ENCODE assay signal across 8 mouse cellular contexts in genomic region chr17:56074097-56074826, GRCm38 (mm10). TPM values are rescaled to one million over a fixed set of nuclear protein-coding genes. Genes with fewer than 3 reads are reported as not detected.
A peak's percentile ranks its signal among the peaks of the same experiment; 100 is the strongest.
DNase-seq lines count a peak whose midpoint lies in the region; ATAC-seq and TF ChIP-seq lines count a peak whose summit lies in the region.

No protein-coding gene starts in this region.

- peak; percentile 30 for TF ChIP-seq POLR2A in embryonic fibroblast, embryonic 13.5 days (IDR thresholded peaks at IDR 0.05; ENCODE audit: low read depth, low read length)

- H3K4me2 ChIP-seq in liver, embryonic 13.5 days: peak overlapping the region; percentile 83

- no peaks in the 10 kb centered on the region for H3K9me3 ChIP-seq in liver, embryonic 13.5 days (replicated peaks)

- H3K4me1 ChIP-seq in embryonic fibroblast, embryonic 13.5 days (ENCODE audit: control insufficient read depth, insufficient read depth, low read length): peaks cover 7% of the 10 kb centered on the region
- H3K4me1 ChIP-seq in liver, embryonic 13.5 days (replicated peaks): peaks cover 30% of the 10 kb centered on the region

- ATAC-seq in liver, embryonic 13.5 days (ENCODE audit: low read depth): peak; percentile 18

- H3K9ac ChIP-seq in liver, embryonic 13.5 days: peak overlapping the region; percentile 75

- no peak for TF ChIP-seq CTCF in embryonic fibroblast, embryonic 13.5 days (IDR thresholded peaks at IDR 0.05; ENCODE audit: borderline replicate concordance, insufficient read depth, low read length)

- peaks cover 37% of the 10 kb centered on the region for H3K36me3 ChIP-seq in liver, embryonic 13.5 days

- DNase-seq in 416B (ENCODE audit: low read depth): peak; percentile 94
- peak; percentile 95 for DNase-seq in adrenal gland, postnatal 14 days
- DNase-seq in heart, adult 8-10 months (ENCODE audit: low spot score): peak; percentile 78
- DNase-seq in kidney, adult 9 months: peak; percentile 90
- peak; percentile 84 for DNase-seq in liver, embryonic 13.5 days
- peak; percentile 89 for DNase-seq in naive thymus-derived CD4-positive, alpha-beta T cell, adult 2 months (ENCODE audit: low read depth)
- DNase-seq in spleen, postnatal 4 days (ENCODE audit: low spot score in 2 of 2): peak; percentile 87 to 93

- H3K4me3 ChIP-seq in embryonic fibroblast, embryonic 13.5 days (ENCODE audit: insufficient read depth, low read length): peak overlapping the region; percentile 81
- H3K4me3 ChIP-seq in liver, embryonic 13.5 days (replicated peaks): peak overlapping the region; percentile 67

- peak overlapping the region; percentile 93 for H3K27ac ChIP-seq in embryonic fibroblast, embryonic 13.5 days (ENCODE audit: insufficient read depth, low read length)
- peak overlapping the region; percentile 93 for H3K27ac ChIP-seq in liver, embryonic 13.5 days

- no peaks in the 10 kb centered on the region for H3K27me3 ChIP-seq in liver, embryonic 13.5 days

- 8% methylated on average over 22 of the region's 22 CpGs for WGBS in liver, embryonic 13.5 days (ENCODE audit: insufficient replicate concordance)

RNA-seq across cellular contexts. Expression of gene Ubxn6, which starts 0.6 kb away (rescaled TPM):
- 65.6 and 79.5 TPM in 2 replicates for total RNA-seq in adrenal gland, postnatal 14 days (2021)
- polyA plus RNA-seq in embryonic fibroblast, embryonic 13.5 days (2011; ENCODE audit: insufficient read length, low read depth, missing spikeins): 35.2 and 36.6 TPM in 2 replicates
- total RNA-seq in heart, adult 8-10 months (2022): 10 to 100 TPM; 50.4 to 64.4 (median 55.4) TPM
- polyA plus RNA-seq in liver, embryonic 13.5 days (2015; fragmentation: Nextera tagmentation; extraction: Ambion mirVana): 14.2 and 15.6 TPM in 2 replicates

RNA-seq across cellular contexts. Expression of gene Hdgfl2, which starts 5.2 kb away (rescaled TPM):
- total RNA-seq in adrenal gland, postnatal 14 days (2021): 52.5 and 60.1 TPM in 2 replicates
- 55.0 and 57.9 TPM in 2 replicates for polyA plus RNA-seq in embryonic fibroblast, embryonic 13.5 days (2011; ENCODE audit: insufficient read length, low read depth, missing spikeins)
- total RNA-seq in heart, adult 8-10 months (2022): 10 to 100 TPM; 30.6 to 41.4 (median 35.2) TPM
- 59.0 and 64.9 TPM in 2 replicates for polyA plus RNA-seq in liver, embryonic 13.5 days (2015; fragmentation: Nextera tagmentation; extraction: Ambion mirVana)

RNA-seq across cellular contexts. Expression of gene Chaf1a, which starts 34.0 kb away (rescaled TPM):
- 8.3 and 10.2 TPM in 2 replicates for total RNA-seq in adrenal gland, postnatal 14 days (2021)
- 13.3 and 13.9 TPM in 2 replicates for polyA plus RNA-seq in embryonic fibroblast, embryonic 13.5 days (2011; ENCODE audit: insufficient read length, low read depth, missing spikeins)
- total RNA-seq in heart, adult 8-10 months (2022): 1 to 10 TPM in 3 of 4 experiments, under 1 TPM in 1; 0.84 to 1.9 (median 1.4) TPM
- 19.8 and 27.1 TPM in 2 replicates for polyA plus RNA-seq in liver, embryonic 13.5 days (2015; fragmentation: Nextera tagmentation; extraction: Ambion mirVana)

RNA-seq across cellular contexts. Expression of gene Plin4, which starts 35.3 kb away (rescaled TPM):
- total RNA-seq in adrenal gland, postnatal 14 days (2021): 76.6 and 87.5 TPM in 2 replicates
- polyA plus RNA-seq in embryonic fibroblast, embryonic 13.5 days (2011; ENCODE audit: insufficient read length, low read depth, missing spikeins): 0.14 and 0.70 TPM in 2 replicates
- total RNA-seq in heart, adult 8-10 months (2022): 100 to 1,000 TPM; 140 to 200 (median 164) TPM
- polyA plus RNA-seq in liver, embryonic 13.5 days (2015; fragmentation: Nextera tagmentation; extraction: Ambion mirVana): not detected in 2 replicates

RNA-seq across cellular contexts. Expression of gene Sh3gl1, which starts 37.8 kb away (rescaled TPM):
- total RNA-seq in adrenal gland, postnatal 14 days (2021): 46.2 and 53.7 TPM in 2 replicates
- polyA plus RNA-seq in embryonic fibroblast, embryonic 13.5 days (2011; ENCODE audit: insufficient read length, low read depth, missing spikeins): 89.5 and 105 TPM in 2 replicates
- total RNA-seq in heart, adult 8-10 months (2022): 10 to 100 TPM; 12.3 to 14.4 (median 13.3) TPM
- 48.0 and 50.9 TPM in 2 replicates for polyA plus RNA-seq in liver, embryonic 13.5 days (2015; fragmentation: Nextera tagmentation; extraction: Ambion mirVana)

Comparison
In these comparisons a context has a peak if more than half of its experiments do, and no peak if none do; other contexts are left out.
1. Peak in every context shown above with its lines: DNase-seq, ATAC-seq, H3K4me3 ChIP-seq and H3K27ac ChIP-seq.